Mouse (Mus musculus) frontal cortex, postnatal 10 days (tissue): ENCODE measurements around the gene Gm49673.
"Not testable (repeated sequence)": the region's sequence is repeated elsewhere in the genome, so short reads cannot be mapped to it uniquely, and the experiment has no call there.

Source experiments
- DNase-seq, 2 experiments: peaks; one replicate each; pipeline ENCODE4 v3.0.0; 2022; ENCODE audit warnings: low spot score in 2 of 2, mixed read lengths in 1 of 2

Gm49673 gene

DNA sequence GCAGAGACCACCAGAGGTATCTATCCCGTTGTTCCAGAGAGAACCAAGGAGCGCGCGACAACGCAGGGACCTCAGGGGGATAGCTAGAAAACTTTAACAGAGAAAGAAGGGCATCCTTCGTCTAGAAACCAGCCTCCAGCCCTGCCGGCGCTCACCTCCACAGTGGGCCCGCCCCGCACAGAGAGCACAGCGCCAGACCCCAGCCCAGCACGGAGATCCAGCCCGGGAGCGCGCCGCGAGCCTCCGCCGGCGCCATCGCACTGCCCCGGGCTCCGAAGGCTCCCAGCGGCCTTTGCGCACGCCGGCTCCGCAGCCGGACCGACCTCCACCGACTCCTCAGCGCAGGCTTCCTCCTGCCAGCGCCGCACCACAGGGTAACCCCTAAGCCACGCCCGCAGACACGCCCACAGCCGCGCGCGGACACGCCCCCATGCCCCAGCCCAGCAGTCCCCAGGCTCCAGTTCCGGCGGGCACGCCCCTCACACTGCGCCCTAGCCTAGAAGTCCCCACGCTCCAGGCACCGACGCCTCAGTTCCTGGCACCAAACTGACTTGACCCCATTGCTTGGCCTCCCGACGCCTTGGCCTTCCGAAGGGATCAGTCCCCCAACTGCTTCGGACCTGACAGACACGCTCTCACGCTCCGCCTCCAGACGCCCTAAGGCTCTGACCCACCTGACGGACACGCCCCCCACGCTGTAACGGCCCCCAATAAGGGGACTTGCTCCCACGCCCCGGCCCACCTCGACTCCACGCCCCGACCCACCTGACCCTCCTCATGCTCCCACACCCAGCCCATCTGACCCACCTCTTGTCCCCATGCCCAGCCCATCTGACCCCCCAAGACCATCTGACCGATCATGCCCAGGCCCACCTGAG is at the start of gene Gm49673, which contains the start of gene Rnaset2a:
TSS of gene Gm49673 (minus strand) at position 350 of the 878 bp plus-strand sequence.
TSS of gene Rnaset2a (minus strand) at position 659 of the 878 bp plus-strand sequence.
- not testable (repeated sequence) for DNase-seq

DNA sequence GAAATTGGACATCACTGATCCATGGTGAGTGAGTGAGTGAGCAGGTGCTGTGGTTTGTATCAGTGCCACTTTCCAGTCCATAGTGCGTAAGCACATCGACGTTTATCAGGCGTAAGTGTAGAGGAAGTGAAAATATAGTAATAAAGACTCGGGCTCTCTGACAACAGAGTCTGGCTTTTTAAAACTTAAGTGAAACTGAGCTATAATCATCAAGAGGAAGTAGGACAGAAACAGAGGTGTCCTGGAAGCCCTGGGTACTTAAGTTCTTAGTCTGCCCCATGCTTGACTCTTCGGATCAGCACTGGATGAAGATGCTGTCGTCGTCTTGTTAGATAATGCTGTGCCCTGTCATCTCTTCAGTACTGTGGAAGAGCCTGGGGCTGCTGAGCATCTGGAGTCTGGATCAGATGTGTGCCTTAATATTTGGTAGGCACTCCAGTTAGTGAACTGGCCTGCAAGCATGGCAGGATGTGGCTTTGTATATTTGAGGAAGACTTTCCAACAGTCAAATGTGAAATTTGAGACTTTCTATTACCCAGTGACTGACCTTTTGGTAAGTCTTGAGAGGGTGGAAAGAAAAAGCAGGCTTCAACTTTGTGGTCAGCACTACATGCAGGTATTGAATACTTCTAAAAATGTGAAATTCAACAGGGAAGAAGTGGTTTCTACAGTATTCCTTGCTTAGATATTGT is 48.2 kb upstream of the Gm49673 start:
- no peak for DNase-seq

GRCm38 (mm10) chr17:8193678-8194077 is 46.1 kb upstream of the Gm49673 start:
- DNase-seq: no peak

DNA sequence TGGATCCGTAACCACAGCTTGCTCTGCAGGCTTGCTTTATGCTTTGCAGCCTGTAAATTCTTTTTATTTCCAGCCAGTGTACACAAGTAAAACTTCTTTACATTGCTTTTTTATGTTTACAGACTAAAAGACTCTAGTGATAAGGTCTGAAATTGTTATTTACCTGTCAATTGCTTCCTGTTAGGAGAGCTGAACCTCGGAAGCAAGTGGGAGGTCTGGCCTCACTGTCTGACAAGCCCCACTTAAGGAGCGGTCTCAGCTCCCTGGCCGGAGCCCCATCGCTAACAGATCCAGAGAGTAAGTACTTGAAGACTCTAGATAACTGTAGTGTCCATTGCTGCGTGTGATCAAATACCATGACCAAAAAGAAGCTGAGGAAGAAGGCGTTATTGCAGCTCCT is 36.6 kb upstream of the Gm49673 start:
- DNase-seq: no peak

DNA sequence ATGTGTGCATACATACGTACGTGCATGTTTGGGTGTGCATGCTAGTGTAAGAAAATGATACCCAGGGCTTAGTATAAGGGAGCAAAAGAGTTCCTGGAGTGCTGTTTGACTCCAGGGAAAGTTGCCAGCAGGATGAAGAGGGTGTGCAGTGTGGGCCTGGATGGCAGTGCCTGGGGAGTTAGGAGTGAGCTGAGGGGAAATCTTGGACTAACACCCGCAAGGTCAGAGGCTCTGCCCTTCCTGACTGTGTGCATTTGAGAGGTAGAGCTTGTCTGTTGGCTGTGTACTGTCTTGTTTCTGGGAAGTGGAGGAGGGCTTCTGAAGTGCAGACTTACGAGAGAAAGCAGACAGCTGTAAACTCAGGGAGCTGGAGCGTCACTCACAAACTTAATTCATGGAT is 36.2 kb upstream of the Gm49673 start:
- DNase-seq: no peak

DNA sequence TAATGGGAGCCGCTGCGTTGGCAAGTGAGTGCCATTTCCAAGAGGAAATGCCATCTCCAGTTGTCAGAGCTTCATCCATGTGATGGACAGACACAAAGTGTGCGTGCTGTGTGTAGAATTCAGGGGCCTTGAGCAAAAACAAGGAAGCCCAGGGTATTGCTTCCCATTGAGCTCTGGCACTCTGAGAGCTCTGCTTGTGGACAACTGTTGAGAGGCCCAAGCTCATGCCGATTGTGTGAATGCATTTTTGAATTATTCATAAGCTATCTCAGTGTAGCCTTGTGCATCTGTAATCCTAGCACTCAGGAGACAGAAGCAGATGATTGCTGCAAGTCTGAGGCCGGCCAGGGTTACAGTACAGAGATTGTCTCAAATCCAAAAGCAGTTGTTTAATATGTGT is 29.5 kb upstream of the Gm49673 start:
- no peak for DNase-seq

GRCm38 (mm10) chr17:8171081-8171480 is 23.5 kb upstream of the Gm49673 start:
- no peak for DNase-seq

- no peak for DNase-seq
These were observed 22.7 kb upstream of the Gm49673 start for GRCm38 (mm10) chr17:8170331-8170730.

DNA sequence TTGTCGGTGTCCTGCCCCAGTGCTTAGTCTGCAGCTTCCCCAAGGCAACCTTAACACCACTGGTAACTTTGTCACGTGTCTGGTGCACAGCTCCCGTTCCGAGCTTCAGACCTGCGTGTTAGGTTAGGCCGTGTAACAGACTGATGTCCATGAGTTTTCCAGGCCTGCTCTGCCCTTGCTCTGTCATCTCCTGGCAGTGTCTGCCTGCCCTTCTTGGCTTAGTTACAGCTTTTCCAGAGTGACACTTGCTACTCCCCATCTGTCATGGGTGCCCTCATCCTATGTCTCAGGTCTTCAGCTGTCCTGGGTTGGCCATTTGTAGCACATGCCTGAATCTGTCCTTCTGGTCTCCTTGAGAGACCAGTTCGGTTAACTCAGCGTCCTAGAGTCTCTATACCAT is 19.8 kb upstream of the Gm49673 start:
- DNase-seq: not testable (repeated sequence)

DNA sequence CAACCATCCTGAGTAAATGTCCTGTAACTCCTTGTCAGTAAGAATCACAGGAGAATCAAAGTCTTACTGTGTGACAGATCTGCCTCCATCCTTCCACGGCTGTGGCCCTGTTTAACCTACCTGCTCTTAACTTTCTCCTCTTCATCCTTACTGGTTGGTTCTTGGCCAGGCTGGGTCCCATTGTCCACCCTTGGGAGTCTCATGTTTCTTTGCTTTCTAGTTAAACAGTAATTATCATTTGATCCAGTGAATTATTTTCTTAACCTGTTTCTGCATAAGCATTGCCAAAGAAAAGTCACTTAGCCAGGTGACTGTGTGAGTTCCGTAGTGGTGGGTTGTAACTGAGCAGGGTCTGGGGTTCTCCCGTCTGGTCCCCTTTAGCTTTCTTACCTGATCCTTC is 18.9 kb upstream of the Gm49673 start:
- DNase-seq: not testable (repeated sequence)

DNA sequence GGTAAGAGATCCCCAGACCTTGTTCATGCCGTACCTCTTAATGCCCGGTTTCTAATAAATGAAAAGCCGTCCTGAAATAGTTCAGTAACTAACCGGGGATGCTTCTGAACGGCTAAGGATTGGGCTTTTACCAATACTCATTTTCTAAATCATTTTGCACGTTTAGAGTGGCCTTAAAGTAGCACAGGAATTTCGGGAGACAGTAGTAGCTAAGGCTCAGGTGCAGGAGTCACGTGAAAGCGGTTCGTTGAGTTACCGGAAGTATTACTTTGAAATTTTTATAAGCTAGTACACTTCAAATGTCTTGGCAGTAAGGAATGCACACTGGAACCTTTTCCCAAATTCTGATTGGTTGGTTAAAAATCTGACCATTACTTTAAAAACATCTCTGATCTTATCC is 18.4 kb upstream of the Gm49673 start:
- not testable (repeated sequence) for DNase-seq

DNA sequence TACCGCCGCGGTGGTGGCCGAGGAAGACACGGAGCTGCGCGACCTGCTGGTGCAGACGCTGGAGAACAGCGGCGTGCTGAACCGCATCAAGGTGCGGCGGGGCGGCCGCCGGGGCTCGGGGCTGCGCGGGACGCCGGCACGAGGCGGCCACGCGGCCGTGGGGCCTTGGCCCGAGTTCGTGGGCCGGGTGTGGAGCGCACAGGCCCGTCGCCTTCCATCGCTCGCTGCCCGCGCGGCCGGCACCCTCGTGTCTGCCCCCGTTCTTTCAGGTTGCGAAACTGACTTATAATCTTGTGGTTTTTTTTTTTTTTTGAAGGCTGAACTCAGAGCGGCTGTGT is 18.0 kb upstream of the Gm49673 start:
- DNase-seq: peak in 1 of 2 experiments; percentile 47

DNA sequence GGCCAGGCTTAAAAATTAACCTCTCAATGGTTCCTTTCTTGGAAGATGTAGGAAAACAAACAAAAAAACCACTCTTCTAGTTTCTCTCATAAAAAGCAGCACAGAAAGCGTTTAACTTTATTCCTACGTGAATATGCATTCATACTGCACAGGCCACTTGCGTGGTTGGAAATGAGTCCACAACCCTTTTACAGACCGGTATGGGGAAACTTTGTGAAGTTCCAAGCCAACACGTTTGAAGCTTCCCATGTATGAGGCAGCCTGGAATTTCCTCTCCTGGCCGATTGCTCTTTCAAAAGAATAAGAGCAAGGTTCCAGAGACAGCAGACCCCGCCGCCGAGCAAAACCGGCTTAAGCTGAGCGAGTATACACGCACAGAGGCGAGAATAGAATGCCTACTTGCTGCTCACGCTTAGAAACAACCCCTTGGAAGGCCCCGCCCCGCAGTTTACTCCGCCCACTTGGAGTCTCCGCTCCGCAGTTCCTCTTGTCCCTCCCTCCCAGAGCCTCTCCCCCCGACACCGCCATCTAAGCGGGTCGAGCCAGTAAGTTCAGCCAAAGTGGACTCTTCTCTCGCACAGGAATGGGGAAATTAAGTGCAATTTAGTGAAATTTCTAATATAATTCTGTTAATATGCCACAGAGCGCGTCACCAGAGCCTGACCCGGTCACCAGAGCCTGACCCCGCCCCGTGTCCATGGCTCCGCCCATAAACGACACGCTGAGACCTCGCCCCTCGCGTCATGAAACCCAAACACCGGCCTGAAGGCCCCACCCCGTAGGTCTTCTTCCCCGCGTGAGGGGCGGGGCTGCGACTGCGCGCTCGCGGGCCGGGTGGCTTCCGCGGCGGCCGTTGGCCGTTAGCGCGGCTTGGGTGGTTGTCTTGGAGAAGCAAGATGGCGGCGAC is 17.4 kb upstream of the Gm49673 start, which contains the start of gene Fgfr1op:
TSS of gene Fgfr1op (plus strand) at position 801 of the 907 bp plus-strand sequence.
- DNase-seq: peak in 1 of 2 experiments; percentile 66

DNA sequence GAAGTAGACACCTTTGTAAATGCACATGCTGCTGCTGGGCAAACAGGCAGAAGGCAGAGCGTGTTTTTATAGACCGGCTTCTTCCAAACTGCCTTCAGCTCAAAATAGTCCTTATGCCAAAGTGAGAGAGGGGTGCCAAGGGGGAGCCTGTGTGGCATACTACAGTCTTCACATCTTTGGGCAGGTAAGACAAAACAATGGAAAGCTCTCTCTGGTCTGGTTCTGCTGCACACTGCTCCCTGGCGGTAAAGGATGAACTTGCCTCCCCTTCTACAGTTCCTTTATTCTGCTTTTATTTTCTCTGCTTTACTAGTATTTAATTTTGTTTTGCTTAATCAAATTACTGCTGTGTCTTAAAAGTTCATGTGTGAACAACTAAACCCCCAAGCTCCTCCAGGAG is 13.4 kb upstream of the Gm49673 start:
- DNase-seq: peak in 1 of 2 experiments; percentile 27

DNA sequence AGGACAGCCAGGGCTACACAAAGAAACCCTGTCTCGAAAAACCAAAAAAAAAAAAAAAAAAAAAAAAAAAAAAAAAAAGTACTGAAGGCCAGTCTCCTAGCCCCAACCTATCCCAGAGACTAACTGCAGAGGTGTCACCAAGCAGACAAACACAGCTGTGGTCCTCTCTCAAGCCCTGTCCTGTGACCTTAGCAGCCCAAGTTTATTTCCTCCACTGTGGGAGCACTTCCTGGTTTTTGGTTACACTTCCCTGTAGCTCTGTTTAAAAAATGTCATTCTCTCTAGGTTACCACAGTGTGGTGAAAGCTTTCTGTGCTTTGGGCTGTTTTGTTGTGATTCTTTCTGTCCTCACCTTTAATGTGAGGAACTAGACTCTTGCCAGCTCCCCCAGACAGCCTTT is 11.0 kb upstream of the Gm49673 start:
- not testable (repeated sequence) for DNase-seq

DNA sequence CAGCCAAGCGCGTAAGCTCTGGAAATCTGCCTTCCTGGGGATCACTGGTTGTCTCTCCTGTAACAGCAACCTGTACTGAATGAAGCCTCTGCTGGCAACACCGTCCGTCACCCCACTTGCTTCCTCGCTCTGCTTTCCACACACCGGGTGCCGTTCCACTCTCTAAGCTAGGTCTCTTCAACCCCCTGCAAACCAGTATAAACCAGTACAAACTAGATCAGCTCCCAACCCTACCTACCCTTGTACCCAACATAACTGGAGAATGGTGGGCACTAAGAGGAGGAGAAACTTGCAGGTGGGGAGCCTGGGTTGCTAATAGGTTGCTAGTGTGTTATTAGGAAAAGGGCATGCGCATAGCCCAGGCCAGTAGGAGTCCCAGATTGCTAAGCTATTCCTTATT is 8.4 kb upstream of the Gm49673 start:
- not testable (repeated sequence) for DNase-seq

DNA sequence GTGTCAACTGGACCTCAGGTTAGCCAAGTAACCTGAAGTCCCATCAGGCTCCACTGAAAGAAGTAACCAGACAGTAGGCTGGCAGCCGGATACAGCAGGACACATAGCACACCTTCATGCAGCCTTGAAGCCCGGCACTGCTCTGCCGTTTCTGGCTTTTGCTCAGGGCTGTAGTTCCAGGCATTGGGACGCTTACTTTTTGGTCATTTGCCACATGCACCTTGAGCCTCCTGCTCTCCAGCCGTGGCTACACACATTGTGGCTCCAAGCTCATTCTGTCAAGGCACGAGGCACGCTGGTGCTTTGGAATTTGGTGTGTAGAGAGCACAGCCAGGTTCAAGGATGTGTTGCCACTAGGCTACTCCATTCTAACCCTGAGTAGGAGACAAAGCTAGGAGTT is 7.4 kb upstream of the Gm49673 start:
- not testable (repeated sequence) for DNase-seq

DNA sequence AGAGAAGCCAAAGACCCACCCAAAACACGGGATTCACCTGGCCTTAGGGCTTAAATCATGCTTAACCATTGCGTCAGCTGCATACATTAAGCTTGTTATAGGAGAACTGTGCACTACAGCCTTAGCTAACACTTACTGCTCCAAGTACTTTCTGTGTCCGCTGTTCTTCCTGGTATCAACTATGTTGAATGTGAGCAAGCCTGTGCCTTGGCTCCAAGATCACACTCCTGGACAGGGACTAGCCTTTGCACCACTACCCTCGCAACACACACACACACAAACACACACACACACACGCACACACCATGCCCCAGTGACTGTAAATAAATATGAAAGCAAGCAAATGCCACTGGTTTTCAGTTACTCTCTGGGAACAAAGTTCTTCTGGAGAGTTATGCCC is 657 bp downstream of the Gm49673 start:
- DNase-seq: not testable (repeated sequence)

- DNase-seq: not testable (repeated sequence)
These were observed 3.5 kb downstream of the Gm49673 start for GRCm38 (mm10) chr17:8143802-8144673.

DNA sequence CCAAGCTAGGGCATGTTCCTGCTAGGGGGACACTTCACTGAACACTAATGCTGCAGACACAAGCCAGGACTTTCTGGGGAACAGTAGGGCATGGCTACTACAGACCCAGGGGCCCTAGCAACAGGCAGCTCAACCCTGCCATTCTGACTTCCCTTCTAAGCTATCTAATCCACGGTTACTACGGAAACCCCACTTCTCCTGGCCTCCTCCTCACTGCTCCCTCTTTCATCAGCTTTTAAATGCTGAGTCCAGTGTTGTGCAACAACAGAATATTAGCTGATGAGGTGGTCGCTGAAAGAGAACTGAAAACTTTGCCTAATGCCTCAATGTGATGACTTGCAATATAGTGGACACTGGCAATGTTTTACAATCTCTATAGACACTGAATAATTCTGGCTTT is 7.4 kb downstream of the Gm49673 start:
- DNase-seq: not testable (repeated sequence)

DNA sequence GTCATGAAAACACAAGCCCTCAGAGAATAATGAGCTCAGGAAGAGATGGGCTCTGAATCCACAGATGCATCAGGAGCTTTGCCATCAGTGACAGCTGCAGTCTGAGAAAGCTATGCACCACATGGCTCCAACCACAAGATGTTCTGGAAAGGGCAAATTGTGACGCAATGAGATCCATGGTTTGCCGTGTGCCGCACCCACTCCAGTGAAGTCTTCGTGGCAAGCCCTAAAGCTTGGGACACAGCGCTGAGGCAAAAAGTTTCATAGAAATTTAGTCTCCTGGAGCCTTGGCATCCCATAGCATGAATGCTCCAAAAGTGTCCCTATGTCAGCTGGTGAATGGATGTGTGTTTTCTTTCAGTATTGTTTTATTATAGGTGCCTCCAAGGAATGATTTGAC is 9.5 kb downstream of the Gm49673 start:
- not testable (repeated sequence) for DNase-seq
